Mouse (Mus musculus) ovary, postnatal 14 days (tissue): ENCODE measurements around the gene Maml2.

Experiments used
- DNase-seq: peaks from one replicate; pipeline ENCODE4 v3.0.0; 2022; ENCODE audit warnings: low spot score

The Maml2 gene

GRCm38 (mm10) chr9:13446703-13447285 lies 149.0 kb downstream of the Maml2 start, which contains the start of gene Gm17571:
TSS of gene Gm17571 (minus strand) at chr9:13446753.
- no peak for DNase-seq

- DNase-seq, result no peak
Observed at GRCm38 (mm10) chr9:13448716-13449115, 151.0 kb downstream of the Maml2 start.

DNA sequence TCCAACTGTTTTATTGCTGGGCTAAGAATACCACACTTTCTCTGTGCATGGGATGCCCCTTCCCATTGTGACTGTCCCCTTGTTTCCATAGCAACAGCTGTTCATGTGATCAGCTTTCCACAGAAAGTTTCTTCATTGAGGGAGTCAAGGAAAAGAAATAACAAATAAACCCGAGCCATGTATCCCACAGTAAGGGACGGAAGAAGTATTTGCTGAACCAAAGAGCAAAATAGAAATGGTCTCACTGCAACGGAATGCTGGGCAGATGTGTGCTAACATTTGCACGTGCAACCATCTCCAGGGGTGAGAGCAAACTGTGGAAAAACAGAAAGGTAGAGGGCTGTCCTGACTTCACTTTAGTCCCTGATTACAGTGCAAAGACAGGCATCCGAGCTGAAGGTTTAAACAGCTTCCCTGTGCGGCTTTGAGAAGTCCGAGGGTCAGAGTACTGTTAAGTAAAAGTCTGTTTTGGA lies 156.9 kb downstream of the Maml2 start:
- DNase-seq, result no peak

- no peak for DNase-seq
Observed at GRCm38 (mm10) chr9:13455231-13455630, 157.5 kb downstream of the Maml2 start.

GRCm38 (mm10) chr9:13457774-13458173 lies 160.0 kb downstream of the Maml2 start:
- DNase-seq, result no peak

DNA sequence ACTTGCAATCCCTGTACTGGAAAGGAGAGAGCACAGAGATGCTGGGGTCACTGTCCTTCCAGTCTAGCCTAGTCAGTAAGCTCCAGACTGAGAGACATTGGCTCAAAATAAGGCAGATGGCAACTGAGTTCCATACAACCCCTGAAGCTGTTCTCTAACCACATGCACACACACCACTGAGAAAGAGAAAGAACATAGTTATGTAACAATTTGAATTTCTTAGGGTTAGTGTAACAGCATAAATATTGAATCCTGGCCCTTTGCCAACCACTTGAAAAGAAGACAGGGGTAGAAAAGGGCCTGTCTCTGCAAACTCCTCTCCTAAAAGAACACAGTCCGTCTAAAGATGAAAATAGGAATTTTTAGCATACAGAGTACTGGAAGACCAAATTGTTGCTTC lies 161.6 kb downstream of the Maml2 start:
- DNase-seq, result no peak

GRCm38 (mm10) chr9:13460012-13460411 lies 162.3 kb downstream of the Maml2 start:
- no peak for DNase-seq

DNA sequence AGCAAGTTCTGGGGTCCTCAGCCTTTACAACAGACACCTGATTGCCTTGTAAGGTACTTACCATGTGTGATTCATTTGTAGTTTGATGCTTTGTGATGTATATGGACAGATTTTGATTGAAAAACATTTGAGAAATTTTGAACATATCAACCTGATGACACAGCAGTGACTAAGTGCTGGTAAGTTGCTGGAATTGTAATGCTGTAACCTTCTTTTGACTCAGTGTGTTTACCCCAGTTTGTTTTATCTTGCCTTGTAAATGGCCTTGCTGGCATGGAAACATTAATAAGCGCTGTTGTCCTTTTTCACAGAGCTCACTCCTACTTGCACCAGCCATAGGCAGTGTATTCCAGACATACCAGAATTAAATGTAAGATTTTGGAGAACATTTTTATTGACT lies 163.2 kb downstream of the Maml2 start:
- DNase-seq, result no peak

- no peak for DNase-seq
Observed at GRCm38 (mm10) chr9:13465358-13466020, 167.7 kb downstream of the Maml2 start.

DNA sequence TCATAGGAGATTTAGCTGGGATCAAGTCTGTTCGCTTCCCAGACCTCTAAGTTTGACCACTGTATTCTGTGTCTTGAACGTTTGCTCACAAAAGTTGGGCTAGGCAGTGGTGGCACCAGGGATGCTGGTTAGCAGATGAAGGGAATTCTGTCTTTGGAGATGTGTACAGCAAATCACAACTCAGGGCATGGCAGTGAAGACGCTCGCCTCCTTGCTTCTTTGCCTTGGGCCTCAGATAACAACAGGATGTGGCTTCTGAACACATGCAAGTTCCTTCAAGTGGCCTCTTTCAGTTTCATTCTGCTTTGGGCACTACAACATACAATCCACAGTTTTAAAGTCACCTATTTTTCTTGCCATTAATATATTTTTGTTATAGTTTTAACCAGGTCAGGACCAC lies 168.6 kb downstream of the Maml2 start:
- no peak for DNase-seq

DNA sequence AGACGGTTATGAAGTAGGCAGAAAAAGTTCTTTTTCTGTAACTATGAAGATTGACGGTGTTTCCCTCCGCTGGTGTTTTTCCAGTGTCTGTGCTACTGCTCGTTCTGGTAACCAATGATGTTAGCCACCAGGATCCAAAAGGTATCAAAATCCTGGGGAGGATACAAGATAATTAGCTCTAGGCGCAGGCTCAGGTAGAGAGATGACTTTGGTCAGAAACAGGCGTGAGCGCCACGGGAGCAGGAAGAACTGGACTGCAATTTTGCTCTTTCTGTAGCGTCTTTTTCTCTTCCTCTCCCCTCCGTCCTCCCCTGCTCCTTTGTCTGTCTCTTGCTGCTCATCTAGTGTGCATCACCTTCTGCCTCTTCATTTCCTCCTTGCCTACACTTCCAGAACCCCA lies 169.1 kb downstream of the Maml2 start:
- no peak for DNase-seq

- no peak for DNase-seq
Observed at GRCm38 (mm10) chr9:13467745-13468144, 170.0 kb downstream of the Maml2 start.

GRCm38 (mm10) chr9:13468778-13469177 lies 171.0 kb downstream of the Maml2 start:
- DNase-seq, result no peak

DNA sequence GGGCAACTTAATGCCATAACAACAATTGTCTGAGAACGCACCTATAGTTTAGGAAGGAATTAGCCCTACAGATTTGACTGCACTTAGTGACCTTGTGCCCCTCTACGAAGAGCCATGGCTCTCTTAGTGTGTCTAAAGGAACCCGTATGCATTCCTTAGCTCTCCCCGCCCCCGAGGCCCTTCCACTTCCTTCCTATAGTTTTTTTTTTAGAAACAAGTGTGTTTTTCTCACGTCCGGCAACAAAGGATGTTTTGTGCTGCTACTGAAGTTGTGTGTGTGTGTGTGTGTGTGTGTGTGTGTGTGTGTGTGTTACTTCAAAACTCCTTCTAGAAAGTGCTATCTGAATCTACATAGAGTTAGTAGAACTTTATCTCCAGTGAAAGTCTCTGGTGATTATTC lies 172.3 kb downstream of the Maml2 start:
- no peak for DNase-seq

DNA sequence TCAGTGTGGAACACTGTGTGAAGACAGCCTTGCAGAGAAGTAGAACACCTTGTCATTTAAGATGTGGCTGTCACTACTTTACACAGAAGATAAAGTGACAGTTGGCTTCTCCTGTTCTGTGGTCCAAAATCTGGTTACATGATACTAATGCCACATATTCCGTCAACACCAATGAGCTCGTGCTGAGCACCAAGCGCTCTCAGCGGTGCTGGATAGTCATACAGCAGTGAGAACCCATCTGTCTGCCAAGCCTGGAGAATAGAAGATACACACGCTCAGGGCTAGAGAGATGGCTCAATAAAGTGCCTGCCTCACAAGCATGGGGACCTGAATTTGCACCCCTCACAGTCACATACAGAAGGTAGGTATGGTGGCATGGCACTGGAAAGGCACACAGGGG lies 177.2 kb downstream of the Maml2 start:
- DNase-seq, result no peak

DNA sequence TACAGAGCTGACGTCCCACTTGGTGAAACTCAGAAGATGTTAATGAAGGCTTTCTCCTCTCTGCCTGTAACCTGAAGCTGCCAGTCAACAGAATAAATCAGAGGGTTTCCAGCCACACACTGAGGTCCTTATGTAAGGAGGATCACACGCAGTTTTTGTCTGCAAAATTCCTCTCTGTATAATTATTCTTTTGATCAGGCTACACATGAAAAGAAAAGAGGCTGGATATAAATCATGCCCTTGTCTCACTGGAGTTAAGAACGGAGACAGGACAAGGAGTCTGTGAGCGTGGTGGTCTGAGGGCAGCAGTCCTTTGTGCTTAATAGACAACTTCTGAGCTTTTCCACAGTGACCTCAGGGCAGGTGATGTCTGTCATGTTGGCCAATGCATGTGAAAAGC lies 181.5 kb downstream of the Maml2 start:
- DNase-seq, result no peak

GRCm38 (mm10) chr9:13483199-13484068 lies 185.7 kb downstream of the Maml2 start:
- DNase-seq, result no peak

DNA sequence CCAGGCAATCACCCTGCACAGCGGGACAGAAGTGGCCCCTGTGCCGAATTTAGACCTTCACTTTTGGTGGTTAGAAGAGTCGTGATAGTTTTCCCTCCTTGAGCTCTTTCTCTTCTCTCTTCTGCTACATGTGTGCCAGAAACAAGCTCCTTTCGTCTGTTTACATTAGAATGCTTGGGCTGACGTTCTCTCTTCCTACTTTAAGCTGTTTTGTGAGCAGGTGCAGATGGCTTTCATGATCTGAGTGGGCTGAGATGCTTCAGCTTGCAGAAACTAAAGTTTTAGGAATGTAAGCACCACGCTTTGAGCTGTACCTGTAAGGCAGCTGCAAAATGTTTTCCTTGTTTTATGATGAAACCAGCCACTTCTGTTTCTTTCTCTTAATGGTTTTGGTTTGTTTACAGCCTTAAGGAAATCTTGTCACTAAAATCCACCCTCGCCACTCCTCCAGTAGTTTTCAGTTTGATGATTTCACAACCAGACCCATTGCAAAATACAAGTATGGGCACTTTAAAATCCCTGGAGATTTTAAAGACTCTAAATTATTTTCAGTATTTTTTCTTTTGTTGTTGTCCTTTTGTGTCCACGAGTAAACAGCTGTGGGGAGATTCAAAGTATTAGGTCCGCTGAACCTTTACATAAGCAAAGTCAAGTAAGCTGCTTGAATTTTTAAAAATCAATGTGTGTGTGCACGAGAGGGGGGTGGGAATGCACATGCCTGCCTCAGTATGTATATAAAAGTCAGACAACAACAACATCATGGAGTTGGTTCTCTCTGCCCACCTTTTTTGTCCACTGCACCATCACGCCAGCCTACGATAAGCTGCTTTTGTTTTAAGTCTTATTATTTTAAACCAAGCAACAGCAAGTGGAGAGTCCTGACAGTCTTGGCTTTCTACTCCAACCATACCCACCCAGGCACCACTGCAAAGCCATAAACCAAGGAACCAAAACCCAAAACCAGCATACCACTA lies 186.8 kb downstream of the Maml2 start:
- DNase-seq, result no peak

- no peak for DNase-seq
Observed at GRCm38 (mm10) chr9:13485914-13486313, 188.2 kb downstream of the Maml2 start.

DNA sequence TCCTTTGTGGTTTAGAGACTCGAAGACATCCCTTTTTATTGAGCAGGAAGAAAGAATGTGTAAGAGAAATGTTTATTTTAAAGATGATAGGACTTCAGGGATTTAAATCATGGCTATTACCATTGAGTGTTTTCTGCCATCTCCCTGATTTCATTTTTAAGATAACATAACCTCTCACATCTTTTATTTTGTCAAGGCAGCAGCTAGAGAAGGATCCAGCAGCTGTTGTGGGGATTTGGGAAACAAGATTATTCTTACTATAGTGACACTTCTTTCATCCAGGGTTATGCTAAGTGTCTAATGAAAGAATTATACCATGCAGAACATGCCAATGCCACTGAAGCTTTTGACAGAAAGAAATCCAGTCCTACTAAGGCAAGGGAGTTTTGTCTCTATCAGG lies 193.3 kb downstream of the Maml2 start:
- DNase-seq, result no peak

DNA sequence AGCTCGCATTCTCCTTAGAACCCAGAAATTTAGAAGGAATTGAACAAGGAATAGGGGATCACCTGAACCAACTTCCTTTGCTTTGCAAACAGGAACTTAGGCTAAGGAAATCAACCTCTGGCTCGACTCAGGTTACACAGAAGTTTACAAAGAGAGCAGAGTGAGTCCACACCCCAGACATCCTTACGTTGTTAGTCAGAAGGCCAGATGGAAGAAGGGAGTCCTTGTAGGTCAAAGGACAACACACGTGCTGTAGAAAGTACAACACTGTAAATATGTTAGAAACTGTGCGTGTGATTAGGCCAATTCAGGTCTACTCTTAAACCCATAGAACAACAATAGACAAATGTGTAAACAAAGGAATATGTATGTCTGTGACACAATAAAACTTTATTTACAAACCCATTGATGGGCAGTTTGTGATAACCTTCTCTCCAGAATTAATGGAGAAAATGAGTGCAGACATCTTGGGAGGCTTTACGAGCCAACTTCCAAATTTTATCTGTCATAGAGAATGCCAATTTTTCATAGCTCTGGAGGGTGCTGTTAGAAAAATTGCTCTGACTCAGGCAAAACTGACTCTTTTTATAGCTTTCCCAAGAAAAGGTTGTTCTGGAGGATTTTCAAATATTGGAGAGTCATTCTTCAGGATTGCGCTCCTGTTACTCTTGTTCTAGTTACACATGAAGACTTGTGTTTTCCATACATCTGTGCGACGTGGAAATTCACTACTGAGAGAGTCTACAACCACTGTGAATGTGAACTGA lies 194.3 kb downstream of the Maml2 start:
- no peak for DNase-seq
